Mouse (Mus musculus) neural tube, embryonic 11.5 days (tissue): ENCODE data around the gene Fgfrl1. TPM values are rescaled to one million over a fixed set of nuclear protein-coding genes. Genes with fewer than 3 reads are reported as not detected.

Source experiments
- ATAC-seq: fragments of 200-750 bp; cut with Nextera tagmentation; 2 replicates; pipeline ENCODE4 v1.8.0; 2017; ENCODE audit warnings: moderate number of reproducible peaks, mild to moderate bottlenecking, moderate TSS enrichment, moderate library complexity; ENCODE audit not compliant: insufficient read depth, low FRiP score, low TSS enrichment
- DNase-seq: peaks from one replicate; pipeline ENCODE4 v3.0.0-alpha.2; 2015; ENCODE audit warnings: low spot score
- H3K27ac ChIP-seq: fragments of 300-500 bp; sonication (generic); 2 replicates; pipeline ENCODE4 v1.5.1; 2014; ENCODE audit warnings: low read depth, mild to moderate bottlenecking, low read length
- H3K27me3 ChIP-seq: fragments of 300-500 bp; sonication (generic); 2 replicates; pipeline ENCODE4 v1.6.1; 2014; ENCODE audit warnings: mild to moderate bottlenecking, low read length, mixed read lengths; ENCODE audit not compliant: control insufficient read depth, insufficient read depth
- H3K36me3 ChIP-seq: fragments of 300-500 bp; sonication (generic); 2 replicates; pipeline ENCODE4 v1.6.1; 2014; ENCODE audit warnings: mild to moderate bottlenecking, low read length, moderate library complexity, mixed read lengths; ENCODE audit not compliant: control insufficient read depth, insufficient read depth
- H3K4me1 ChIP-seq: fragments of 300-500 bp; sonication (generic); 2 replicates; pipeline ENCODE4 v1.6.1; 2014; ENCODE audit warnings: low read length, mixed read lengths; ENCODE audit not compliant: control insufficient read depth, insufficient read depth
- H3K4me2 ChIP-seq: fragments of 300-500 bp; sonication (generic); 2 replicates; pipeline ENCODE4 v1.6.1; 2014; ENCODE audit warnings: low read depth, mild to moderate bottlenecking, moderate library complexity
- H3K4me3 ChIP-seq: fragments of 300-500 bp; sonication (generic); 2 replicates; pipeline ENCODE4 v1.5.1; 2014; ENCODE audit warnings: low read depth, low read length
- H3K9ac ChIP-seq: fragments of 300-500 bp; sonication (generic); 2 replicates; pipeline ENCODE4 v1.6.1; 2014; ENCODE audit warnings: mild to moderate bottlenecking, low read length
- H3K9me3 ChIP-seq: fragments of 300-500 bp; sonication (generic); 2 replicates; pipeline ENCODE4 v1.6.1; 2016; ENCODE audit warnings: low read length; ENCODE audit not compliant: control insufficient read depth
- WGBS: fragments of 180-500 bp; shearing (Covaris S2); extraction: QIAGEN DNeasy Blood & Tissue Kit; methylation state at CpG from one replicate; pipeline ENCODE4 v1.1.7; 2014; 5-methylcytosine and 5-hydroxymethylcytosine counted together
- polyA plus RNA-seq: library from polyadenylated mRNA; unstranded; fragments of >200 nt; fragmentation: Nextera tagmentation; extraction: Ambion mirVana; gene quantifications from 2 replicates; pipeline ENCODE4 v1.2.1, GENCODE M21; 2014

Fgfrl1 gene
- polyA plus RNA-seq, 1 experiment from 2014 or later = 28.6 TPM

DNA sequence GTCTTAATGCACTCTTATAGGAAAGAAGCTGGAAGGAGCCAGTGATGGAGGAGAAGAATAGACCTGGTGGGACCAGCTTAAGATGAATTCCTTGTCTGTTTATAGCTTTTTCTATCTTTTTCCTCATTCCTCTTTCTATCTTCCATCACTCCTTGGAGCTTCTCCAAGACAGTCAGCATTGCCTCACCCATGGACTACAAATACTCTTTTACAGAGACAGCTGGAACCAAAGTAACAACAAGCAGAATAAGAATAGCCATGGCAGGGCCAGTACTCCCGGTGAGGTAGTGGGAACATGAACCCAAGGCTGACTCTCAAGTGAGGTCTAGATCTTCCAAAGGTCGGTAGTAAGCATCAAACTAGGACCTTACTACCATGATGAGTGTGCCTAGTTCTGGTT is 20.9 kb downstream of the Fgfrl1 start:
- H3K9me3 ChIP-seq = no peaks in the 10 kb centered on the region
- H3K4me1 ChIP-seq = no peaks in the 10 kb centered on the region
- H3K27me3 ChIP-seq = no peaks in the 10 kb centered on the region
- DNase-seq = no peak
- H3K27ac ChIP-seq = no peak overlapping the region
- no peak overlapping the region for H3K4me2 ChIP-seq
- 90% methylated on average over 2 of the region's 2 CpGs for WGBS
- no peak overlapping the region for H3K4me3 ChIP-seq
- H3K36me3 ChIP-seq = no peaks in the 10 kb centered on the region
- no peak overlapping the region for H3K9ac ChIP-seq
- ATAC-seq = no peak

DNA sequence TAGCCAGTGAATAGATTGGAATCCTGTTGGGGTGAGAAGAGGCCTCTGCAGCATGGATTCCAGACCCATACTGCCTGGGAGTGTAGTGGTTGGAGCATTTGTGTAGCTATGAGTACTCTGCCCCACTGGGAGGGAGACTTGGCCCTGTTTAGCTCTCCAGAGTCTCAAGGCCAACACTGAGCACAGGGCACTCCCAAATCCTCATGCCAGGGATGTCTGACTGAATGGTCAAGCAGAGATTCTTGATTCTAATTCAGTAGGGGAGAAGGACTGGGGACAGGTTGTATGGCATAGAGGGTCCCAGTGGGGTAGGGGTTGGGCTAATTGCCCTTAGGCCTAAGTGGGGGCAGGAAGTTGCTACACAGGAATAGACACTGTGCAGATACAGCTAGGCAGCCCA is 21.5 kb downstream of the Fgfrl1 start:
- Histone ChIP-seq H3K4me2 (no peak overlapping the region), H3K36me3 (no peaks in the 10 kb centered on the region), H3K4me1 (peaks cover 4% of the 10 kb centered on the region; the same call in 1 of the 2 replicates), H3K27me3 (no peaks in the 10 kb centered on the region), H3K9ac (no peak overlapping the region), H3K9me3 (no peaks in the 10 kb centered on the region), H3K27ac (no peak overlapping the region), H3K4me3 (no peak overlapping the region)
- no peak for DNase-seq
- no peak for ATAC-seq

DNA sequence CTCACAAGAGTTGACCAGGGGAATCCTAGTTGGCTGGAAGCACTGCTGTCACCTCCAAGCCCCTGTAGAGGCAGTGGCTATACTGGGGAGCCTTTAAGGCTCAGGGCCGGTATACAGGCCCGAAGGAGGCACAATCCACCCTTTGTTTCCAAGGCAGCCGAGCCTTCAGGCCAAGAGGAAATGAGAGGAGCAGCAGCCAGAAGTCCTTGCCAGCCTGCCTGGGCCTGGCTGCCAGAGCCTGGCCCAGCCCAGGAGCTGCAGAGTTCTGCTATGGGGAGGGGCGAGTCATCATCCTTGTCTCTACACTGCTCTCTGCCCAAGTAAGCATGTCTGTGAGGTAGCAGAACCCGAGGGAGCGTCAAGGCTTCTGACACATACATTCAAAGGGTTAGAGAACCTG is 22.0 kb downstream of the Fgfrl1 start:
- H3K4me1 ChIP-seq = peaks cover 4% of the 10 kb centered on the region; the same call in 1 of the 2 replicates
- H3K9me3 ChIP-seq = no peaks in the 10 kb centered on the region
- no peak for ATAC-seq
- H3K4me2 ChIP-seq = no peak overlapping the region
- WGBS = 68% methylated on average over 6 of the region's 6 CpGs
- no peaks in the 10 kb centered on the region for H3K27me3 ChIP-seq
- no peak overlapping the region for H3K9ac ChIP-seq
- H3K4me3 ChIP-seq = no peak overlapping the region
- H3K36me3 ChIP-seq = no peaks in the 10 kb centered on the region
- no peak overlapping the region for H3K27ac ChIP-seq
- no peak for DNase-seq

DNA sequence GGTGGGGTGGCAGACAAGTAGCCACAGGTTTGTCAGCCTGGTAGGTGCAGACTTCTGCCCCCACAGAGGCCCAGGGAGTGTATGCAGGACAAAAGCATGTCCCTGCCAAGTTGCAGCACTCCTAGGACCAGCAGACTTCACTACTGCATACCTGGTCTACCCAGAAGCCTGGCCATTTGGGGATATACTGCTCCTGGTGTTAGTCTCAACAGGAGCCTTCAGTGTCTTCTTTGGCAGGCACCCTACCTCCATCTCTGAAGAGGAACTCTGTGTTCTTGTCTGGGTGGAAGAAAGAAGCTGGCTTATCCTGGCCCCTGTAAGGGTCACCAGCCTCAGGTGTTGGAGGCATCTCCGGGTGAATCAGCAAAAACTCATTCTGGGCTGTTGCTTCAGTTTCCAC is 23.8 kb downstream of the Fgfrl1 start:
- H3K4me2 ChIP-seq = no peak overlapping the region
- 85% methylated on average over 1 of the region's 1 CpGs for WGBS
- DNase-seq = no peak
- no peaks in the 10 kb centered on the region for H3K36me3 ChIP-seq
- ATAC-seq = no peak
- H3K27ac ChIP-seq = no peak overlapping the region
- H3K4me3 ChIP-seq = no peak overlapping the region
- H3K9me3 ChIP-seq = no peaks in the 10 kb centered on the region
- peaks cover 4% of the 10 kb centered on the region; the same call in 1 of the 2 replicates for H3K4me1 ChIP-seq
- no peaks in the 10 kb centered on the region for H3K27me3 ChIP-seq
- no peak overlapping the region for H3K9ac ChIP-seq

DNA sequence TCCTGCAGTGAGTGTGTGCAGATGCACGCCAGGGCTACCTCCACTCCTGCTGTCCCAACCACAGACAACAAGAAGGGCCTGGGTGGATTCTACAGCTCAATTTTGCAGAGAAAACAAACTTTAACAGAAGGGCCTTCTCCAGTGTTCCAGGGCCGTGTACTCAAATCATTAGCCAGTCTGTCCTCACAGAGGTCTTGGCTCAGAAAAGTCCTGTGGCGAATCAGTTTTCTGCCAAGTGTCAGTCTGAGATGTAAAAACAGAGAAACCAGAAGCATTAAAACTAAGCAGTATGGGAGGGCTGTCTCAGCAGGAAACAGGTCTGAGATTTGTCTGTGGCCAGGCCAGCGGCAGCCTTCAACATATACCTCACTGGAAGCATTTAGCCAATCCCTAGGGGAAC is 25.9 kb downstream of the Fgfrl1 start:
- H3K9ac ChIP-seq = no peak overlapping the region
- 31% methylated on average over 4 of the region's 4 CpGs for WGBS
- ATAC-seq (no peak), DNase-seq (no peak)
- no peaks in the 10 kb centered on the region for H3K27me3 ChIP-seq
- H3K36me3 ChIP-seq = no peaks in the 10 kb centered on the region
- peaks cover 4% of the 10 kb centered on the region; the same call in 1 of the 2 replicates for H3K4me1 ChIP-seq
- no peak overlapping the region for H3K4me3 ChIP-seq
- no peak overlapping the region for H3K4me2 ChIP-seq
- no peaks in the 10 kb centered on the region for H3K9me3 ChIP-seq
- H3K27ac ChIP-seq = no peak overlapping the region

DNA sequence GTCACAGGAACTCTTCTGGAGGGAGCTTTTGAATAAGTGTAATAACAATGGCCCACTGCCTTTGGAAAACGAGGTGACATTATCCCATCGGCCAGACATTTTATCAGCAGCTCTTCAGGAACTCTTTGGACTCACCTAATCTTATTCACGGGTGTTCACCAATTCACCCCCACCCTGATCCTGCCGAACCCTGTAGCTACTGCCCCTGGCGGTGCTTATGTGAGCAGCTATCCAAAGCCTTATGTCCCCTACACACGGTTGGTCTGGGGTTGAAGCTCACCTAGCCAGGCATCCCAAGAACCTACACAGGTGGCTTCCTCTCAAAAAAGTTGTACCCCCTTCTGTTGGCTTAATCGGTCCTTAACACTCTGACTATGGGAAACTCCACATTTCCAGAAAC is 27.6 kb downstream of the Fgfrl1 start:
- ATAC-seq (no peak), DNase-seq (no peak)
- whole genome bisulfite sequencing = 71% methylated on average over 7 of the region's 7 CpGs
- Histone ChIP-seq H3K4me2 (no peak overlapping the region), H3K4me1 (peaks cover 4% of the 10 kb centered on the region; the same call in 1 of the 2 replicates), H3K9me3 (no peaks in the 10 kb centered on the region), H3K36me3 (no peaks in the 10 kb centered on the region), H3K4me3 (no peak overlapping the region), H3K27ac (no peak overlapping the region), H3K27me3 (no peaks in the 10 kb centered on the region), H3K9ac (no peak overlapping the region)

DNA sequence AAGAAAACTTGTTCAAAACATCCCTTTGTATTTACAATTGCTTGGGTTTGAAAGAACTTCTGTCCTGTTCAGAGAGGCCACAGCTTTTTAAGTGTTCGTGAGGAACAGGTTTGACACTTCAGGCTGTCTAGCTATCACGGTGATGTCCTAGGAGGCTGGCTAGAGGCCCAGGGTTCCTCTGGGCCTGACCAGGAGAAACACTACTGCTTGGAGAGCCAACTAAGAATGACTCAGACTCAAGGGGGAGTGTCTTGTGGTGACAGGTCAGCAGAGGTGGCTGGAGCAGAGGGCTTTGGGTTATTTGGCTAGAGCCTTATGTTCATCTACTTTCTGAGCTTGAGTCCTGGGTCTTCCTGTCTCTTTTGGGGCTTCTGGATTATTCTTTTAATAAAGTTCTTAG is 31.8 kb downstream of the Fgfrl1 start:
- Histone ChIP-seq H3K9ac (no peak overlapping the region), H3K4me2 (no peak overlapping the region), H3K27ac (no peak overlapping the region), H3K9me3 (no peaks in the 10 kb centered on the region), H3K4me3 (no peak overlapping the region), H3K36me3 (no peaks in the 10 kb centered on the region), H3K27me3 (no peaks in the 10 kb centered on the region), H3K4me1 (no peaks in the 10 kb centered on the region)
- 63% methylated on average over 2 of the region's 2 CpGs for WGBS
- no peak for ATAC-seq
- DNase-seq = no peak

DNA sequence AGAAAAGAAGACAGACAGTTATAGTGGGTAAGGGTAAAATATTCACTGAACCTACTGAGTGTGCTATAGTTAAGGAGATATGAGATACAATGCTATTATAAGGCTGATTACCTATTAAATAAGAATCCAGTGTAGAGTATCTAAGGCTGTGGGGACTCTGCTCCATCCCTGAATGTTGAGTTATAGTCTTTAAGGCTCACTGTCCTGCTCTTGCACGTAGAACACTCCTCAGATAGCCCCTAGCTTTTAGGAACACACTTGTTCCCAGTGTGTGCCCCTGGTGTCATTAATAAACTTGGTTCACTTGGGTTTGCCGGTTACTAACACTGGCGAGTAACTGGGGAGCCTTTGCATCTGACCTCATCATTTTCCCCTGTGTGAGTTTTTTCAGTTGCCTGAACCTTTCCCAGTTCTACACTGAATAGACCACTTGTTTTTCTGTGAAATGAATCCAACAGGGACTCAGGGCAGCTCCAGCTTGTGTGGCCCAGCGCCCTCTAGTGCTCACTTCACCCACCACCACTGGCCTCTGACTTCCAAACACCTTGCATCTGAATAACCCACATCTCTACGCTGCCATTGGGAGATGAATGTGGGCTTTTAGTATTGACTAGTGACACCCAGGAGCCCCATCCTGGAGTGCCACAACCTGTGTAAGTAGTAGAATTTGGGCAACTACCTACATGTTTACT is 34.5 kb downstream of the Fgfrl1 start:
- DNase-seq = peak; percentile 76
- Histone ChIP-seq H3K36me3 (no peaks in the 10 kb centered on the region), H3K9me3 (no peaks in the 10 kb centered on the region), H3K4me2 (no peak overlapping the region), H3K27me3 (no peaks in the 10 kb centered on the region), H3K4me3 (no peak overlapping the region), H3K4me1 (no peaks in the 10 kb centered on the region), H3K27ac (no peak overlapping the region), H3K9ac (no peak overlapping the region)
- 21% methylated on average over 5 of the region's 5 CpGs for WGBS
- ATAC-seq = peak; percentile 88

DNA sequence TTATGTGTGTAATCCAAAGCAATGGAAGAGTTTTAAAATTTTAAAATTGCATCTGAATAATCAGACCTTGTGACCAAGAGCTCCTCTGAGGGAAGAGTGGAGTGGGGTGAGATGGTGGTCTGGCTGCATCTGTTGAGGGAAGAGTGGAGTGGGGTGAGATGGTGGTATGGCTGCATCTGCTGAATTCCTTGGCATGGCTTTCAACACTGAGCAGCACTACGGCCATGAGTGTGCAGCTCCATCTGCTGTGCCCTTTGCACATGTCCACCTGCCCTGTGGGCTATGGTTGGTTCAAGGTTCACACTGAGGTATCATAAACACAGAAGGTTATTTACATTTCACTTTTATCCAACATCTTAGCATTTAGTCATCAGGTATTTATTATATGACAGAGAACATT is 35.2 kb downstream of the Fgfrl1 start:
- Histone ChIP-seq H3K4me1 (no peaks in the 10 kb centered on the region), H3K4me2 (no peak overlapping the region), H3K9me3 (no peaks in the 10 kb centered on the region), H3K9ac (no peak overlapping the region), H3K4me3 (no peak overlapping the region), H3K27ac (no peak overlapping the region), H3K27me3 (no peaks in the 10 kb centered on the region), H3K36me3 (no peaks in the 10 kb centered on the region)
- 91% methylated on average over 1 of the region's 1 CpGs for WGBS
- DNase-seq = no peak
- ATAC-seq = no peak
